Mouse (Mus musculus): Measurements from ENCODE around the gene Ip6k1.
"Not testable (repeated sequence)": the region's sequence is repeated elsewhere in the genome, so short reads cannot be mapped to it uniquely, and the experiment has no call there.

GRCm38 (mm10) chr9:108013577-108013976 is 11.3 kb downstream of the Ip6k1 start:
- not testable (repeated sequence) for TF ChIP-seq CTCF (IDR thresholded peaks at IDR 0.05; ENCODE audit: insufficient read depth, low read length); POLR2A (IDR thresholded peaks at IDR 0.05; ENCODE audit: borderline replicate concordance, extremely low read depth, low read depth, low read length)

All from lung, adult 2 months (tissue).